Mouse (Mus musculus) forebrain, embryonic 10.5 days (tissue): ENCODE data around the gene Glb1l. TPM values are rescaled to one million over a fixed set of nuclear protein-coding genes. Genes with fewer than 3 reads are reported as not detected.

ENCODE experiments used
- DNase-seq: peaks from one replicate; pipeline ENCODE4 v3.0.0-alpha.2; 2017; ENCODE audit warnings: low spot score; ENCODE audit errors: extremely low spot score
- H3K27ac ChIP-seq: fragments of 300-500 bp; sonication (generic); 2 replicates; pipeline ENCODE4 v1.5.1; 2016; ENCODE audit warnings: mild to moderate bottlenecking
- H3K27me3 ChIP-seq: fragments of 300-500 bp; sonication (generic); 2 replicates; pipeline ENCODE4 v1.6.1; 2016; ENCODE audit warnings: mild to moderate bottlenecking; ENCODE audit not compliant: poor library complexity, severe bottlenecking
- H3K36me3 ChIP-seq: fragments of 300-500 bp; sonication (generic); replicated peaks from 2 replicates; pipeline ENCODE4 v1.6.1; 2016; ENCODE audit warnings: mild to moderate bottlenecking, moderate library complexity
- H3K4me1 ChIP-seq: fragments of 300-500 bp; sonication (generic); 2 replicates; pipeline ENCODE4 v1.6.1; 2016
- H3K4me3 ChIP-seq: fragments of 300-500 bp; sonication (generic); 2 replicates; pipeline ENCODE4 v1.5.1; 2016; ENCODE audit warnings: mild to moderate bottlenecking, moderate library complexity
- H3K9me3 ChIP-seq: fragments of 300-500 bp; sonication (generic); 2 replicates; pipeline ENCODE4 v1.6.1; 2016; ENCODE audit warnings: mild to moderate bottlenecking, moderate library complexity
- WGBS: fragments of 180-500 bp; shearing (Covaris S2); methylation state at CpG from one replicate; pipeline ENCODE4 v1.1.7; 2016; 5-methylcytosine and 5-hydroxymethylcytosine counted together
- polyA plus RNA-seq: library from polyadenylated mRNA; unstranded; fragments of >200 nt; fragmentation: Nextera tagmentation; extraction: Ambion mirVana; gene quantifications from 2 replicates; pipeline ENCODE4 v1.2.1, GENCODE M21; 2016

Glb1l gene
- polyA plus RNA-seq, 1 experiment from 2014 or later, result 15.3 TPM

DNA sequence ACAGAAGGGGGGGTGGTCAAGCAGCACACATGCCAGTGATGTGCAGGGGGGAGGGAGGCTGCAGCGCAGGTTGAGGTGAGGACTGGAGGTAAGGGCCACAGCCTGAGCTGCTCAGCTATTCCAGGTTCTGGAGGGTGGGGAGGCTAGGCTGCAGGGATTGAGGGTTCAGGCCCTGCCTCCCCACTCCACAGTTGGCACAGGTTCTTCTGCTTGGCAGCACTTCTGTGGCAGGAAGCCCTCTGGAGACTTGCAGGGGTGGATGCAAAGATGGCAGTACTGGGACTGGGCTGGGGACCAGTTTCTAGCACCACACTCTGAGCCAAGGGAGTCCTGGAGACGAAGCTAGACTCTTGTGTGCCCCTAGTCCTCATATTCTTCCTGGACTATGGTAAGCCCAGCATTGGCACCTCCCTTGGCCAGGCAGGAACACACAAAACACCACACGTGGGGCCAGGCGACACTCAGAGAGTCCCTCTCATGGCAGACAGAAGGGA lies 29.2 kb downstream of the Glb1l start:
- H3K9me3 ChIP-seq, result no peaks in the 10 kb centered on the region
- WGBS, result 88% methylated on average over 4 of the region's 4 CpGs
- no peak for DNase-seq
- peaks cover 51% of the 10 kb centered on the region for H3K36me3 ChIP-seq
- peaks cover 27% of the 10 kb centered on the region for H3K4me1 ChIP-seq
- no peak overlapping the region for H3K4me3 ChIP-seq
- no peaks in the 10 kb centered on the region for H3K27me3 ChIP-seq
- no peak overlapping the region for H3K27ac ChIP-seq

- H3K36me3 ChIP-seq, result peaks cover 51% of the 10 kb centered on the region
- H3K27ac ChIP-seq, result peak overlapping the region; percentile 87
- peaks cover 27% of the 10 kb centered on the region for H3K4me1 ChIP-seq
- no peaks in the 10 kb centered on the region for H3K9me3 ChIP-seq
- 35% methylated on average over 7 of the region's 7 CpGs for WGBS
- H3K27me3 ChIP-seq, result no peaks in the 10 kb centered on the region
- DNase-seq, result no peak
- peak overlapping the region; percentile 77 for H3K4me3 ChIP-seq
Observed at GRCm38 (mm10) chr1:75180741-75181140, 29.9 kb downstream of the Glb1l start.

DNA sequence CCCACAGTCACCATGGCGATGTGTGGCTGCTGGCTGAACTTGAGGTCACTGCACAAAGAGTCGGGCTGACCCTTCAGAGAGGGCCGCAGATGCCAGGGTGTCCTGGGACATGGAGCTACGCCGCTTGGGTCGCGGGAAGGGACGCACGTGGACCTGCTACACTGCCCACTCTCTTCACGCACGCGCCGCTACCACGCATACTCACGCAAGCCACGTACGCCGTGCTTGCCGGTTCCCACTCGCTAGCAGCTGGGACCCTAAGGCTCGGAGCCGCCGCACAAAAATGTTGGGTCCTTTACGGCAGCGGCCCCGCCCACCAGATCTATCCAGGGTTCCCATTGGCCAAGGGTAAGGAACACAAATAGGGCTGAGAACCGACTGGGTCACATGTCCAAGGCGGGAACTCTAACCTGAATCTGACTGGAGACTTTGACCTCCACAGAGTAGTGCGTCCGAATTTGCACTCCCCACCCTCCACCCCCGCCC lies 30.5 kb downstream of the Glb1l start, which contains the start of gene Abcb6:
TSS of gene Abcb6 (minus strand) at position 288 of the 486 bp plus-strand sequence.
- peak; percentile 95 for DNase-seq
- no peaks in the 10 kb centered on the region for H3K27me3 ChIP-seq
- no peaks in the 10 kb centered on the region for H3K9me3 ChIP-seq
- H3K36me3 ChIP-seq, result peaks cover 51% of the 10 kb centered on the region
- WGBS, result under 1% methylated on average over 31 of the region's 31 CpGs
- peaks cover 27% of the 10 kb centered on the region for H3K4me1 ChIP-seq
- H3K4me3 ChIP-seq, result peak within 1 kb of the TSS; percentile 77
- H3K27ac ChIP-seq, result peak within 1 kb of the TSS; percentile 87

DNA sequence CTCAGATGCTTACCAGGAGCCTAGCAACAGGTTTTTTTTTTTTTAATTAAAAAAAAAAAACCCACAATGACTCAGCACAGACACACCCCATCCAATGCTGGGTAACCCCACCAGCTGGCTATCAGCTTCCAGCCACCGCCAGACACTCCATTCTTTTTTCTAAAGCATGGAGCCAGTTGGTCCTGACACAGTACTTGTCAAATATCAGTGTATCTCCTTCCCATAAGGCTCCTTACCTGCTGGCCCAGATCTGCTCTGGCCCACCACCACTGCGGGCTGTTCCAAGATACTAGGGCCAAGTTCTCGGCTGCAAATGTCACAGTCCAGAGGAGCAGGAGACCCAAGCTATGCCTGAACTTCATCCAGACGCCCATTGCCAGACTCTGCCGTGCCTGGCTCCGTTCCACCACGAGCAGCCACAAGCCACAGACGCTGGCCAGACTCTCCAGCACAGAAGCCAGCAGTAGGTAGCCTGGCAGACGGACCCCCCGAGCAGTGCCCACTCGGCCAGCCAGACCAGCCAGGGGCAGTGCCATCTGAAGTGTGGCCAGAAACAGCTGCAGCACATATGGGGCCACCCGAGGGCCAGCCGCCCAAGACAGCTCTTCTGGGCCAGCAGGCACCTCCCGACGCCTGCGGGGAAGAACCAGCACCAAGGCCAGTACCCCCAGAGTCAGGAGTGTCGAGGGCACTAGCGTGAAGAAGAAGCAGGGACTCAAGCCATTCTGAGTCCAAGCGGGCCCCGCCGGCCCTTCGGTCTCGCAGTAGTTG lies 31.1 kb downstream of the Glb1l start:
- peaks cover 27% of the 10 kb centered on the region for H3K4me1 ChIP-seq
- no peaks in the 10 kb centered on the region for H3K27me3 ChIP-seq
- H3K9me3 ChIP-seq, result no peaks in the 10 kb centered on the region
- peaks cover 51% of the 10 kb centered on the region for H3K36me3 ChIP-seq
- H3K4me3 ChIP-seq, result peak overlapping the region; percentile 77
- no peak for DNase-seq
- WGBS, result 14% methylated on average over 23 of the region's 23 CpGs
- H3K27ac ChIP-seq, result peak overlapping the region; percentile 87

GRCm38 (mm10) chr1:75168472-75169464 lies 41.8 kb downstream of the Glb1l start, which contains the start of gene Zfand2b:
Gene Zfand2b, plus strand, starts transcription at chr1:75168646.
- H3K36me3 ChIP-seq, result peaks cover 38% of the 10 kb centered on the region
- H3K27ac ChIP-seq, result peak within 1 kb of the TSS; percentile 89
- H3K4me3 ChIP-seq, result peak within 1 kb of the TSS; percentile 82
- H3K9me3 ChIP-seq, result no peaks in the 10 kb centered on the region
- H3K4me1 ChIP-seq, result peaks cover 22% of the 10 kb centered on the region
- WGBS, result under 1% methylated on average over 59 of the region's 59 CpGs
- H3K27me3 ChIP-seq, result 0 out of 2 replicates have a peak, but pooled peaks cover 4% of the 10 kb centered on the region
- peak; percentile 99 for DNase-seq

DNA sequence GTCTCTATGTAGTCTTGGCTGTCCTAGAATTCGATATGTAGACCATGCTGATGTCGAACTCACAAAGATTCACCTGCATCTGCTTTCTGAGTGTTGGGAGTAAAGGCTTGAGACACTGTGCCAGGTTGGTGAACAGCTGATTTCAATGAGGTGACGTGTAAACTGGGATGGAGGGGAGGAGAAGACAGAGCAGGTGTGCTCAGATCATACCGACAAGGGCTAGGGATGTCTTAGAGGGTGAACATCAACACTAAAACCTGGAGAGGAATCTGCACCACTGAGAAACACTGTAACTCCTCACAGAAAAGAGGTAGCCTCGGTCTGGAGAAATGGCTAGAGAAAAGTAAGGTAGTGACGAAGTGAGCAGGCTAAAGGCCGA lies 42.5 kb downstream of the Glb1l start:
- Histone ChIP-seq H3K27ac (peak overlapping the region; percentile 89), H3K4me3 (peak overlapping the region; percentile 82), H3K9me3 (no peaks in the 10 kb centered on the region), H3K27me3 (0 out of 2 replicates have a peak, but pooled peaks cover 4% of the 10 kb centered on the region), H3K4me1 (peaks cover 22% of the 10 kb centered on the region), H3K36me3 (peaks cover 31% of the 10 kb centered on the region)
- 7% methylated on average over 7 of the region's 7 CpGs for WGBS
- no peak for DNase-seq

- no peaks in the 10 kb centered on the region for H3K36me3 ChIP-seq
- no peaks in the 10 kb centered on the region for H3K27me3 ChIP-seq
- no peaks in the 10 kb centered on the region for H3K4me1 ChIP-seq
- no peaks in the 10 kb centered on the region for H3K9me3 ChIP-seq
- H3K27ac ChIP-seq, result no peak overlapping the region
- no peak overlapping the region for H3K4me3 ChIP-seq
- 89% methylated on average over 4 of the region's 4 CpGs for WGBS
- no peak for DNase-seq
Observed at GRCm38 (mm10) chr1:75160256-75160617, 50.4 kb downstream of the Glb1l start.

- H3K4me1 ChIP-seq, result no peaks in the 10 kb centered on the region
- 74% methylated on average over 5 of the region's 5 CpGs for WGBS
- no peaks in the 10 kb centered on the region for H3K9me3 ChIP-seq
- H3K36me3 ChIP-seq, result no peaks in the 10 kb centered on the region
- H3K27me3 ChIP-seq, result no peaks in the 10 kb centered on the region
- no peak for DNase-seq
- no peak overlapping the region for H3K27ac ChIP-seq
- H3K4me3 ChIP-seq, result no peak overlapping the region
Observed at GRCm38 (mm10) chr1:75159540-75160255, 50.9 kb downstream of the Glb1l start.

GRCm38 (mm10) chr1:75158990-75159389 lies 51.6 kb downstream of the Glb1l start:
- Histone ChIP-seq H3K27me3 (no peaks in the 10 kb centered on the region), H3K36me3 (no peaks in the 10 kb centered on the region), H3K4me1 (no peaks in the 10 kb centered on the region), H3K27ac (no peak overlapping the region), H3K9me3 (no peaks in the 10 kb centered on the region), H3K4me3 (no peak overlapping the region)
- no peak for DNase-seq

- Histone ChIP-seq H3K36me3 (no peaks in the 10 kb centered on the region), H3K27me3 (no peaks in the 10 kb centered on the region), H3K4me3 (no peak overlapping the region), H3K4me1 (no peaks in the 10 kb centered on the region), H3K9me3 (no peaks in the 10 kb centered on the region), H3K27ac (no peak overlapping the region)
- DNase-seq, result no peak
- WGBS, result 70% methylated on average over 3 of the region's 3 CpGs
Observed at GRCm38 (mm10) chr1:75155837-75156236, 54.8 kb downstream of the Glb1l start.

DNA sequence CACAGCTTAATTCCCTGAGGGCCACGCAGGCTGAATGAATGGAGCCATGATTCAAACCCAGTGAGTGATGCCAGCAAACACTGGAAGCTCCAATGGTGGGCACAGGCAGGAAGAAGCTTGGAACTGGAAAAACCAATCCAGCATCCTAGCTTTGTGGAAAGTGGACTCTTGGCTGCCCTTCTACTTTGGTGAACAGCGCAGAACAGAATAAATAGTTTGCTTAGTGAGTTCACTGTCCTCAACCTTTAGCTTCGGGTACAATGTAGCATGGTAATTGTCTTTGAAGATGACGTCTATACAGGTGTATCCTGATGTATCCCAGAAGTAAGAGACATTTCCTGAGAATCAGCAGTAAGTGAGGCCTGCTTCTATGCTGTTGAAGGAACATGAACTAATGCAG lies 61.9 kb downstream of the Glb1l start:
- Histone ChIP-seq H3K4me1 (peaks cover 6% of the 10 kb centered on the region), H3K27me3 (no peaks in the 10 kb centered on the region), H3K4me3 (no peak overlapping the region), H3K36me3 (peaks cover 57% of the 10 kb centered on the region), H3K27ac (no peak overlapping the region), H3K9me3 (no peaks in the 10 kb centered on the region)
- 91% methylated on average over 4 of the region's 4 CpGs for WGBS
- no peak for DNase-seq
